Mouse (Mus musculus) hindbrain, embryonic 10.5 days (tissue): ENCODE measurements around the gene Smc2. TPM values are rescaled to one million over a fixed set of nuclear protein-coding genes. Genes with fewer than 3 reads are reported as not detected.

Source experiments
- DNase-seq: peaks from one replicate; pipeline ENCODE4 v3.0.0-alpha.2; 2017; ENCODE audit warnings: low spot score
- H3K27ac ChIP-seq: fragments of 300-500 bp; sonication (generic); 2 replicates; pipeline ENCODE4 v1.5.1; 2016; ENCODE audit warnings: mild to moderate bottlenecking, moderate library complexity
- H3K27me3 ChIP-seq: fragments of 300-500 bp; sonication (generic); 2 replicates; pipeline ENCODE4 v1.6.1; 2016; ENCODE audit warnings: mild to moderate bottlenecking; ENCODE audit not compliant: poor library complexity, insufficient read depth, severe bottlenecking
- H3K36me3 ChIP-seq: fragments of 300-500 bp; sonication (generic); 2 replicates; pipeline ENCODE4 v1.6.1; 2016; ENCODE audit warnings: mild to moderate bottlenecking, moderate library complexity
- H3K4me1 ChIP-seq: fragments of 300-500 bp; sonication (generic); replicated peaks from 2 replicates; pipeline ENCODE4 v1.6.1; 2016; ENCODE audit warnings: mild to moderate bottlenecking
- H3K4me3 ChIP-seq: fragments of 300-500 bp; sonication (generic); 2 replicates; pipeline ENCODE4 v1.5.1; 2016; ENCODE audit warnings: mild to moderate bottlenecking, moderate library complexity
- H3K9me3 ChIP-seq: fragments of 300-500 bp; sonication (generic); 2 replicates; pipeline ENCODE4 v1.6.1; 2016; ENCODE audit warnings: mild to moderate bottlenecking, moderate library complexity
- WGBS: fragments of 180-500 bp; shearing (Covaris S2); methylation state at CpG from one replicate; pipeline ENCODE4 v1.1.7; 2016; 5-methylcytosine and 5-hydroxymethylcytosine counted together
- polyA plus RNA-seq: library from polyadenylated mRNA; unstranded; fragments of >200 nt; fragmentation: Nextera tagmentation; extraction: Ambion mirVana; gene quantifications from 2 replicates; pipeline ENCODE4 v1.2.1, GENCODE M21; 2016

The Smc2 gene
- polyA plus RNA-seq, 1 experiment from 2014 or later: 123 TPM

DNA sequence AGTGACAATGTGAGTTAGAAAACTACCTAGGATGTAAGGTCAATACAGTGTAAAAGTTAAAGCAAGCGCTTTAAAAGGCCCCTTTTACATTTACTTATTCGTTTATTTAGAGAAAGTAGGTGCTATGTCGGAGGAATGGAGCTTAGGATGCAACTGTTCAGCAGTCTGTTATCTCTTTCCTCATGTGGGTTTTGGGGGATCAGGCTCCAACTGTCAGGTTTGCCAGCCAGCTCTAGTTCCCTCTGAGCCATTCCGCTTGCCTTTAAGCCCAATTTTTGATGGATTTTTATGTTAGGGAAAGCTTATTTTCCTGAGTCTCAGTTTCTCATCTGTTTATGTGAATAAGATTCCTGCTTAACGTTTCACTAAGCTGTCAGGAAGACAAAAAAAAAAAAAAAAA is 80.3 kb downstream of the Smc2 start:
- Histone ChIP-seq H3K4me1 (peaks cover 5% of the 10 kb centered on the region; the same call in 1 of the 2 replicates), H3K4me3 (no peak overlapping the region), H3K27me3 (no peaks in the 10 kb centered on the region), H3K9me3 (no peaks in the 10 kb centered on the region), H3K36me3 (no peaks in the 10 kb centered on the region), H3K27ac (no peak overlapping the region)
- 90% methylated on average over 5 of the region's 5 CpGs for WGBS
- DNase-seq: no peak

DNA sequence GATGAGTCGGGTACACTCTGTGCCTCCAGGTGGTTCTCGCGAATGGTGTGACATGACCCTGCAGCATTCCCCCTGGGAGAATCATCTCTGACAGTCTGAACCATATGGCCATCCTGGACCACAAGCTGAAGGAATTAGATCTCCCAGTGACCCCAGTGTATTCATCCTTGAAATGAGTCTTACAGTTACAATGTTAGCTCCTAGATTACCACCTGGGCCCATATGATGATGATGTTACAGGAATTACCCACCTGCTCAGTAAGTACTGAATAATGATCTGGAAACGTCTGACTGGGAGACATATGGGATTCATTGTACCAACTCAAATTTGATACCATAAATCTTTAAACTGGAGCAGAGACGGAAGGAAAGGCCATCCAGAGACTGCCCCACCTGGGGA is 87.4 kb downstream of the Smc2 start:
- Histone ChIP-seq H3K9me3 (no peaks in the 10 kb centered on the region), H3K4me3 (no peak overlapping the region), H3K4me1 (no peaks in the 10 kb centered on the region), H3K27me3 (no peaks in the 10 kb centered on the region), H3K27ac (no peak overlapping the region), H3K36me3 (no peaks in the 10 kb centered on the region)
- 73% methylated on average over 5 of the region's 5 CpGs for WGBS
- no peak for DNase-seq

DNA sequence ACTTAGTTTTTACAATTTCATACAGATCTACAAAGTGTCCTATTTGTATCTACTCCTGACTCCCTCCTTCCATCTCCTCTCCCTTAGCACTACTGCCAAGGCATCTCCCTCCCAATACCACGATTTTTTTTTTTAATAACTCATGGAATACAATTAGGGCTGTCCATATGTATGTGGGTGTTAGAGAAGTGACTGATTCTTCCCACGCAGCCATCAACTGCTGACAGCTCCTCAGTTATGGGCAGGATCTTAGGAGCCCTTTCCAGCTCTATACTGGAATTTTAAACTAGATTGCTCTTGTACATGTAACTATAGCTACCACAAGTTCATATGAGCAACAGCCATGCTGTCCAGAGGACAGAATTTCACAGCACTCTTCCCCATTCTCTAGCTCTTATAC is 91.6 kb downstream of the Smc2 start:
- no peaks in the 10 kb centered on the region for H3K36me3 ChIP-seq
- H3K4me1 ChIP-seq: no peaks in the 10 kb centered on the region
- no peak overlapping the region for H3K4me3 ChIP-seq
- WGBS: 74% methylated on average over 2 of the region's 2 CpGs
- no peaks in the 10 kb centered on the region for H3K9me3 ChIP-seq
- no peak for DNase-seq
- H3K27me3 ChIP-seq: no peaks in the 10 kb centered on the region
- H3K27ac ChIP-seq: no peak overlapping the region

Other genes starting within 250 kb of the Smc2 start
- gene Vma21-ps, start 58.0 kb downstream of the Smc2 start, polyA plus RNA-seq: not detected in 2 replicates
- gene Toporsl, start 157.0 kb downstream of the Smc2 start, polyA plus RNA-seq: not detected in 2 replicates